Mouse (Mus musculus) megakaryocyte, adult 5-6 weeks (primary cell): ENCODE data around the gene Nlgn2. TPM values are rescaled to one million over a fixed set of nuclear protein-coding genes. Genes with fewer than 3 reads are reported as not detected.

ENCODE experiments used
- ATAC-seq: 2 replicates; pipeline ENCODE4 v1.8.0; 2016; ENCODE audit warnings: mild to moderate bottlenecking, inconsistent platforms; ENCODE audit not compliant: poor library complexity, severe bottlenecking
- total RNA-seq, 2 experiments: library from RNA; stranded (forward) in 1 of 2; stranded (reverse) in 1 of 2; fragments of 153-499, 151-499 nt in 1 of 2; fragments of 221-1000, 200-1000 nt in 1 of 2; gene quantifications; 2 replicates each; pipeline versions ENCODE4 v1.2.3 to v1.2.4; 2015 to 2017

The Nlgn2 gene
- total RNA-seq, 2 experiments from 2014 or later: 0.20 to 0.88 TPM

GRCm38 (mm10) chr11:69797924-69798323 is 39.7 kb downstream of the Nlgn2 start:
- no peak for ATAC-seq

DNA sequence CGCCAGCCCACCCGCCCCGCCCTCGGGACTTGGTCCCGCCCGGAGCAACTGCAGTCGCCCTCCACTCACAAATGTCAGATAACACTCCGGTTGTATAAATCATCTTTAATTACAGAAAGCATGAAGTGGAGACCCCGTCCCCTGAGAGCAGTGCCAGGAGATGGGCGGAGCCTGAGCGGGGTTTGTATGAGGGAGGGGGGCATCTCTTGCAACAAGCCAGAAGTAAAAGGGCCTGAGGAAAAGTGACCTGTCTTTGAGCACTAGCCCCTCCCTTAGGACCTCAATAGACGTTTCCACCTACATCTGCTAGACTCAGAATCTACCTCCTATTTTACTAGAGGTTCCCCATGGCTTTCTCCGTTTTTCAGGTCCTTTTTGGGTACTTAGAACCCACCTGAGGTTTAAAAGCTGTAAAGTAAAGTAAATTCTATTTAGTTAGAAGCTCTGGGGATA is 41.6 kb downstream of the Nlgn2 start:
- ATAC-seq: no peak

- ATAC-seq: peak; percentile 98
Observed at GRCm38 (mm10) chr11:69795168-69795982, 42.2 kb downstream of the Nlgn2 start, which contains the start of gene Chrnb1. TSS of gene Chrnb1 (minus strand) at chr11:69795943.

DNA sequence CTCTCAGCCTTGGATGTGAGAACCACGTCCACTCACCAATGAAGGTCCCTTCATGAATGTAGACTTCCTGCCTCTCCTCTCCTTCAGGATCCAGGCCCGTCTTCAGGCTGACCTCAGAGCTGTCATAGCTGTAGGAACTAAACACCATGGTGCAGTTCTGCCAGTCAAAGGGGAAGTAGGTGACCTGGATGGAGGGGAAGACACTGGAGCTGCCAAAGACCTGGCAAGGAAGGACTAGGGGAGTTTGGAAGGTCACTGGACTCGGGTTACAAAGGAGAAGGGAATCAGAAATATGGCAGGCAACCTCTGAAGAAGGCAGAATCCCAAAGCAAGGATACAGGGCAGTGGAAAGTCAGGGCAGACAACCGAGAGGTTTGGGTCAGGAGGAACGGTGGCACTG is 44.2 kb downstream of the Nlgn2 start:
- ATAC-seq: no peak

DNA sequence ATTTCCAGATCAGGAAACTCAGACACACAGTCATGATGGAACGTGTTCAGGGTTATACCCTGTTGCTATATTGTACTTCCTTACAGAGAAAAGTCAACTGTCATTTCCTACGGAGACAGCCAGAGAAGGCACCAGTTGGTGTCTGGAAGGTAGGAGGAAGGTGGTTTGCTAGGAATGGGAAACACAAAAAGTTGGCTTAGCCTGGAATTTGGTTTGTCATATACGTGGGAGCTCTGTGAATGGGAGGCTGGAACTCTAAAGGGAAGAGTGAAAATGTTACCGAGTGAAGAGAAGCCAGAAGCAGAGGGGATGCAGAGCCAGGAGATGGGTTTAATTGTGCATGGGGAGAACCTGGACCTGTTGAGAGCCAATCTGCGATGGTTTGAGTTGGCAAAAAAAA is 46.2 kb downstream of the Nlgn2 start:
- ATAC-seq: no peak

GRCm38 (mm10) chr11:69789431-69789830 is 48.2 kb downstream of the Nlgn2 start:
- ATAC-seq: no peak

DNA sequence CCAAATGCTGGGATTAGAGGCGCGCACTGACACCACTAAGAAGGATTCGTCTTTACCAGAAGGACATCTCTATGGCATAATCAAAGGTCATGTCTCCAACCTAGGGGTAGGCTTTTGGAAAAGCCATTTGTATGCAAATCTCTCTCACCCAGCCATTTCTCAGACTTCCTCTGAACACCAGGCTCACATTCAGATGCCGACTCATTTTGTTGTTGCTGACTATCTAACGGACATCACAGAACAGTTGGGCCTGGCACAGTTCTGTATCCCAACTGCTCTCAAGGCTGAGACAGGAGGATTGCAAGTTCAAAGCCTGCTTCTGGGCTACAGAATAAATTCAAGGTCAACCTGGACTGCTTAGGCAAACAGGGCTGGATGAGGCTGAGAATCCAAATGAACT is 50.3 kb downstream of the Nlgn2 start:
- no peak for ATAC-seq

DNA sequence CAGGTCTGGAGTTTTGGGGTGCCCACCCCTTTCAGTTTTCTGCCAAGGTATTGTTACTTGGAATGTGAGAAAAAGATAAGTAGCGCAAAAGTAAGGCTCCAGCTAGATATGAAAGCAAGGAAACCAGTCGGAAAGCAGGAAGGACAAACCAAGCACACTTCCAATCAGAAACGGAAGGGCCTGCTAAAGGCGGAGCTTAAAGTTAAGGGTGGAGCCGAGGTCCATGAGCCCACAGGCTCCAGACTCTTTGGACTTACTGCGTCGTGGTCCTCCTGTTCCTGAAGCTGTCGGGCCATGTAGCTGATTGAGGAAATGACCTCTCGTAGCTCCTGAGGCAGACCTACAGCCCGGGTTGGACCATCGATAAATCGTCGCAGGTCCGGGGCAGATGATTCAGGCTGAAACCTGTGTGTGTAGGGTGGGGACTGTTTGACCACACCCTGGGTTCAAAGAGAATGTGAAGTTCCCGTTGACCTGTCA is 52.8 kb downstream of the Nlgn2 start:
- peak; percentile 77 for ATAC-seq

GRCm38 (mm10) chr11:69781828-69782227 is 55.8 kb downstream of the Nlgn2 start:
- ATAC-seq: no peak

DNA sequence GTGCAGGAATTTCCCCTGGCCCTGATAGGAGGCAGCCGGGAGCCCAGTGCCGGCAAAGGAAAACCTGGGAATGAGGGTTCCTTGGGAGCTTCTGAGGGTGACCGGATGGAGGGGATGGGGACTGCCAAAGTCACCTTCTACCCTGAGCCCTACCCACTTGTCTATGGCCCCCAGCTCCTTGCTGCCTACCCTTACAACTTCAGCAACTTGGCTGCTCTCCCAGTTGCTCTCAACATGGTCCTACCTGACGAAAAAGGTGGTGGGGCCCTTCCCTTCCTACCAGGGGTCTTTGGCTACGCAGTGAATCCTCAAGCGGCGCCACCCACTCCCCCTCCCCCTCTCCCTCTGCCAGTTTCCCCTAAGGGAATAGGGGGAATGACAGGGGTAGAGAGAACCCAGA is 58.6 kb downstream of the Nlgn2 start:
- ATAC-seq: no peak

DNA sequence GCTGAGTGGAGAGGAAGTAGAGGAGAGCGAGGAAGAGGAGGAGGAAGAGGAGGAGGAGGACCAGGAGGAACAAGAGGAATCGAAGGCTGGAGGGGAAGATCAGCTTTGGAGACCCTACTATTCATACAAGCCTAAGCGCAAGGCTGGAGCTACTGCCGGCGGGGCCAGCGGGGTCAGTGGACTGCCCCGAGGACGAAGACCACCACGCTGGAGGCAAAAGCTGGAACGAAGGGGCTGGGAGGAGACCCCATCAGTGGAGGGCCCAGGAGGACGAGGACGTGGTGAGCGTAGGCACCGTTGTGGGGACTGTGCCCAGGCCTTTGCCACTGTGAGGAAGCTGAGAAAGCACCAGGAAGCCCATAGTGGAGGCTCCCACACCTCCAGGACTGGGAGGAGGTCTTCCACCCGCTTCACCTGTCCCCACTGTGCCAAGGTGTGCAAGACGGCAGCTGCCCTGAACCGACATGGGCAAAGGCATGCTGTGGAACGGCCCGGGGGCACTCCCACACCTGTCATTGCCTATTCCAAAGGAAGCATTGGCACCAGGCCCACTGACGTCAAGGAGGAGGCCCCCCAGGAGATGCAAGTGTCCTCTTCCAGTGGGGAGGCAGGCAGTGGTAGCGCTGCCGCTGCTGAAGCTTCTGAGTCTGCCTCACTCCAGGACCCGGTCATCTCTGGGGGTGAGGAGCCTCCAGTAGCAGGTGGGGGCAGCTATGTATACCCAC is 59.2 kb downstream of the Nlgn2 start:
- no peak for ATAC-seq

GRCm38 (mm10) chr11:69777504-69778257 is 59.9 kb downstream of the Nlgn2 start:
- peak; percentile 40 for ATAC-seq

DNA sequence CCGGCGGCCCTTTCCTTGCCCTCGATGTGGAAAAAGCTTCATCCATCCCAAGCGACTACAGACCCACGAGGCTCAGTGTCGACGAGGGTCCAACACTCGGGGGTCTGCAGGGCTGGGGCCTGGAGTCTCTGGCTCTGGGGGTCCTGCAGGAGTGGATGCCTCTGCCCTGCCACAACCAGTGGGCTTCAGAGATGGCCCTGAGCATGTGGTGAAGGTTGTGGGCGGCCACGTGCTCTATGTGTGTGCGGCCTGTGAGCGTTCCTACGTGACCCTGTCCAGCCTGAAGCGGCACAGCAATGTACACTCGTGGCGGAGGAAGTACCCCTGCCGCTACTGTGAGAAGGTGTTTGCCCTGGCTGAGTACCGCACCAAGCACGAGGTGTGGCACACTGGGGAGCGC is 61.1 kb downstream of the Nlgn2 start:
- no peak for ATAC-seq

DNA sequence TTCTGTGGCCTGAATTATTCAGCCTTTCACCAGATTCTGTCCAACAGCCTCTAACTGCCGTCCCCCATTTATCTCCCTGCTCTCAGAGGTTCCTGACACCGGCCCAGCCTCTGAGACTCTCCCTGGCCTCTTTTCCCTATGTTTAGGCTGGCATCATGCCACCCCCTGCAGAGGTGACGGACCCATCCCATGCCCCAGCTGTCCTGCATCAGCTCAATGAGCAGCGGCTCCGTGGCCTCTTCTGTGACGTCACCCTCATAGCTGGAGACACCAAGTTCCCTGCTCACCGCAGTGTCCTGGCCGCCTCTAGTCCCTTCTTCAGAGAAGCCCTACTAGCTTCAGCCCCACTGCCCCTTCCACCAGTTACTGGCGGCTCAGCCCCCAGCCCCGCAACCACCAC is 61.9 kb downstream of the Nlgn2 start:
- ATAC-seq: no peak

DNA sequence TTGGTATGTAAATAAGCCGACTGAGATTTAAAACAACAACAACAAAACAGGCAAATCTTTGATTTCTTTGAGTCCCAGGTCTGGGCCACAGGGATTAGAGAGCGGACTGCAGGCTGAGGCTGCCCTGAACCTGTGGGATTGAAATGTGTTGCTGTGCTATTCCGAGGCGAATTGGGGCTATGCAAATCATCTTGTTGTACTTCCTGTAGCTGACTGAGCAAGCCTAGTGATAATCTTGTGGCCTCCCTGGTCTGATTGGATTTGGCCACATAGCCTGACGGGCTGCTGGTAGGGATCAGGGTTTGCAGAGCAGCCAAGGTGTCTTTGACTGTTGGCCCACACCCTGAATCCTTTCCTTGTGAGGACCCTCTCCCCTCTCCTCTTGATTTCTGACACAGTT is 62.6 kb downstream of the Nlgn2 start:
- ATAC-seq: no peak

Other genes with a start within 250 kb of the Nlgn2 start
Only the 30 nearest of the 42 such genes appear.
- gene Senp3, start 155.7 kb downstream of the Nlgn2 start, total RNA-seq (2015): 94.3 and 104 TPM in 2 replicates
- gene Senp3, start 155.7 kb downstream of the Nlgn2 start, total RNA-seq (2017): 68.9 and 80.8 TPM in 2 replicates
- gene Tnfsf13, start 152.0 kb downstream of the Nlgn2 start, total RNA-seq (2015): 37.7 and 47.2 TPM in 2 replicates
- gene Tnfsf13, start 152.0 kb downstream of the Nlgn2 start, total RNA-seq (2017): 74.3 and 78.9 TPM in 2 replicates
- 25.5 and 25.9 TPM in 2 replicates for gene Tnfsf12, start 141.9 kb downstream of the Nlgn2 start, total RNA-seq (2015)
- gene Tnfsf12, start 141.9 kb downstream of the Nlgn2 start, total RNA-seq (2017): 3.2 and 4.9 TPM in 2 replicates
- 11.6 and 13.6 TPM in 2 replicates for gene Tnfsfm13, start 141.7 kb downstream of the Nlgn2 start, total RNA-seq (2015)
- 8.5 and 12.2 TPM in 2 replicates for gene Tnfsfm13, start 141.7 kb downstream of the Nlgn2 start, total RNA-seq (2017)
- 116 and 118 TPM in 2 replicates for gene Polr2a, start 79.1 kb downstream of the Nlgn2 start, total RNA-seq (2015)
- gene Polr2a, start 79.1 kb downstream of the Nlgn2 start, total RNA-seq (2017): 38.6 and 42.9 TPM in 2 replicates
- not detected in 2 replicates for gene Slc35g3, start 75.8 kb downstream of the Nlgn2 start, total RNA-seq (2015)
- gene Slc35g3, start 75.8 kb downstream of the Nlgn2 start, total RNA-seq (2017): not detected in 2 replicates
- 1.6 and 2.6 TPM in 2 replicates for gene Zbtb4, start 71.9 kb downstream of the Nlgn2 start, total RNA-seq (2015)
- gene Zbtb4, start 71.9 kb downstream of the Nlgn2 start, total RNA-seq (2017): 1.4 and 2.4 TPM in 2 replicates
- 0.32 and 0.36 TPM in 2 replicates for gene Chrnb1, start 41.8 kb downstream of the Nlgn2 start, total RNA-seq (2015)
- gene Chrnb1, start 41.8 kb downstream of the Nlgn2 start, total RNA-seq (2017): 0.16 TPM in 1 of 2 replicates, not detected in the other
- 0.14 TPM in 1 of 2 replicates, not detected in the other for gene Fgf11, start 35.9 kb downstream of the Nlgn2 start, total RNA-seq (2015)
- gene Fgf11, start 35.9 kb downstream of the Nlgn2 start, total RNA-seq (2017): not detected in 2 replicates
- not detected in 2 replicates for gene Tmem102, start 32.2 kb downstream of the Nlgn2 start, total RNA-seq (2015)
- gene Tmem102, start 32.2 kb downstream of the Nlgn2 start, total RNA-seq (2017): not detected in 2 replicates
- not detected in 2 replicates for gene Gm39566, start 22.5 kb downstream of the Nlgn2 start, total RNA-seq (2015)
- gene Gm39566, start 22.5 kb downstream of the Nlgn2 start, total RNA-seq (2017): not detected in 2 replicates
- not detected in 2 replicates for gene Spem2, start 19.3 kb downstream of the Nlgn2 start, total RNA-seq (2015)
- gene Spem2, start 19.3 kb downstream of the Nlgn2 start, total RNA-seq (2017): not detected in 2 replicates
- not detected in 2 replicates for gene Spem1, start 15.6 kb downstream of the Nlgn2 start, total RNA-seq (2015)
- gene Spem1, start 15.6 kb downstream of the Nlgn2 start, total RNA-seq (2017): not detected in 2 replicates
- 217 and 226 TPM in 2 replicates for gene Tmem256, start 730 bp upstream of the Nlgn2 start, total RNA-seq (2015)
- gene Tmem256, start 730 bp upstream of the Nlgn2 start, total RNA-seq (2017): 117 and 158 TPM in 2 replicates
- 19.8 and 23.7 TPM in 2 replicates for gene Plscr3, start 8.6 kb upstream of the Nlgn2 start, total RNA-seq (2015)
- 10.8 and 18.1 TPM in 2 replicates for gene Plscr3, start 8.6 kb upstream of the Nlgn2 start, total RNA-seq (2017)
- not detected in 2 replicates for gene Tnk1, start 20.9 kb upstream of the Nlgn2 start, total RNA-seq (2015)
- gene Tnk1, start 20.9 kb upstream of the Nlgn2 start, total RNA-seq (2017): 0.04 TPM in 1 of 2 replicates, not detected in the other
- gene Tmem95, start 40.2 kb upstream of the Nlgn2 start, total RNA-seq (2015): not detected in 2 replicates
- gene Tmem95, start 40.2 kb upstream of the Nlgn2 start, total RNA-seq (2017): not detected in 2 replicates
- 2.9 and 3.3 TPM in 2 replicates for gene Kctd11, start 43.6 kb upstream of the Nlgn2 start, total RNA-seq (2015)
- gene Kctd11, start 43.6 kb upstream of the Nlgn2 start, total RNA-seq (2017): 3.0 and 3.3 TPM in 2 replicates
- 19.3 and 19.7 TPM in 2 replicates for gene Acap1, start 57.8 kb upstream of the Nlgn2 start, total RNA-seq (2015)
- 44.4 and 53.5 TPM in 2 replicates for gene Acap1, start 57.8 kb upstream of the Nlgn2 start, total RNA-seq (2017)
- gene 2810408A11Rik, start 63.2 kb upstream of the Nlgn2 start, total RNA-seq (2015): 1.6 and 2.6 TPM in 2 replicates
- 1.5 and 1.8 TPM in 2 replicates for gene 2810408A11Rik, start 63.2 kb upstream of the Nlgn2 start, total RNA-seq (2017)
- 7.1 and 9.9 TPM in 2 replicates for gene Neurl4, start 63.3 kb upstream of the Nlgn2 start, total RNA-seq (2015)
- 11.9 and 18.9 TPM in 2 replicates for gene Neurl4, start 63.3 kb upstream of the Nlgn2 start, total RNA-seq (2017)
- gene Gps2, start 76.1 kb upstream of the Nlgn2 start, total RNA-seq (2015): 140 and 156 TPM in 2 replicates
- 56.4 and 64.9 TPM in 2 replicates for gene Gps2, start 76.1 kb upstream of the Nlgn2 start, total RNA-seq (2017)
- gene Eif5a, start 84.2 kb upstream of the Nlgn2 start, total RNA-seq (2015): 575 and 614 TPM in 2 replicates
- gene Eif5a, start 84.2 kb upstream of the Nlgn2 start, total RNA-seq (2017): 561 and 596 TPM in 2 replicates
- not detected in 2 replicates for gene Ybx2, start 98.0 kb upstream of the Nlgn2 start, total RNA-seq (2015)
- not detected in 2 replicates for gene Ybx2, start 98.0 kb upstream of the Nlgn2 start, total RNA-seq (2017)
- gene Slc2a4, start 110.4 kb upstream of the Nlgn2 start, total RNA-seq (2015): not detected in 2 replicates
- 0.07 TPM in 1 of 2 replicates, not detected in the other for gene Slc2a4, start 110.4 kb upstream of the Nlgn2 start, total RNA-seq (2017)
- not detected in 2 replicates for gene Cldn7, start 127.0 kb upstream of the Nlgn2 start, total RNA-seq (2015)
- gene Cldn7, start 127.0 kb upstream of the Nlgn2 start, total RNA-seq (2017): not detected in 2 replicates
- 120 and 150 TPM in 2 replicates for gene Ctdnep1, start 143.4 kb upstream of the Nlgn2 start, total RNA-seq (2015)
- gene Ctdnep1, start 143.4 kb upstream of the Nlgn2 start, total RNA-seq (2017): 26.6 and 27.0 TPM in 2 replicates
- 44.7 and 63.0 TPM in 2 replicates for gene Elp5, start 144.7 kb upstream of the Nlgn2 start, total RNA-seq (2015)
- gene Elp5, start 144.7 kb upstream of the Nlgn2 start, total RNA-seq (2017): 35.7 and 40.5 TPM in 2 replicates
- 843 and 872 TPM in 2 replicates for gene Gabarap, start 153.4 kb upstream of the Nlgn2 start, total RNA-seq (2015)
- gene Gabarap, start 153.4 kb upstream of the Nlgn2 start, total RNA-seq (2017): 599 and 651 TPM in 2 replicates
- gene Phf23, start 158.0 kb upstream of the Nlgn2 start, total RNA-seq (2015): 34.0 and 37.0 TPM in 2 replicates
- 42.5 and 45.8 TPM in 2 replicates for gene Phf23, start 158.0 kb upstream of the Nlgn2 start, total RNA-seq (2017)